Mouse (Mus musculus) urinary bladder, postnatal 4 days (tissue): ENCODE measurements at regions not wholly inside any gene's neighbourhood (a gene's known extent, or its start where the extent isn't known, plus 50 kb on each side); places are given as distances from the start of the nearest gene placed in this dataset.

Source experiments
- DNase-seq, 2 experiments: peaks; one replicate each; pipeline ENCODE4 v3.0.0; 2021 to 2022; ENCODE audit warnings: low spot score in 2 of 2

DNA sequence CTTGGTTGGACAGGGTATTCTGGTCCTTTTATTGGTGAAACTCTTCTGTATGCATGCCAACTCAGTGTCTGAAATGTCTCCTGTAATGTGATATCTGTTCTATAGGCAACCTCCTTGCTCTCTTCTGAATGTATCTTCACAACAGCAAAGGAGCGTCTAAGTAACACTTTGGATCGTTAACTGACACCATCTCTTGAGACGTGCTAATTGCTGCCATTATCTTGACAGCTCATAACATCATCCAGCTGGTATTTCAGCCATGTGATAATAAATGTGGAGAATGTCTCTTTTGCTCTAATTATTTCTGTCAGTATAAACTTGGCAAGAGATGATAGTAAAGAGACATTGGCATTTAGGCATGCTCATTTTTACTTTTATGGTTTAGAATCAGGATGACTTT is 68.8 kb upstream of the Col8a1 start:
- no peak for DNase-seq

DNA sequence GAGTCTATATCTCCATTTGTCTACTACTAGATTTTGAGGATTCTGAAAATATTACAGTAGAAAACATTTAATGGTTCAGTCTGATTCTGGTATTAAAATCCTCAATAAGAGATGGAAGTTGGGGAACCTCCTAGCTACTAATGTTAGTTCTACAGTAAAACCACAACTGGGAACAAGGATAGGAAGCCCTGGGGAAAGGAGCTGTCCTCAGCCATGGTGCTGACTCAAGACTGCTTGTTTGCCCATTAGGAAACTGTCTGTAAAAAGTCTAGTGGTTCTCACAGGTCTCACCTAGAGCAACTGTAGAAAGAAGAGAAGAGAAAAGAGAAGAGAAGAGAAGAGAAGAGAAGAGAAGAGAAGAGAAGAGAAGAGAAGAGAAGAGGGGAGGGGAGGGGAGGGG is 90.9 kb upstream of the Col8a1 start:
- DNase-seq: no peak

DNA sequence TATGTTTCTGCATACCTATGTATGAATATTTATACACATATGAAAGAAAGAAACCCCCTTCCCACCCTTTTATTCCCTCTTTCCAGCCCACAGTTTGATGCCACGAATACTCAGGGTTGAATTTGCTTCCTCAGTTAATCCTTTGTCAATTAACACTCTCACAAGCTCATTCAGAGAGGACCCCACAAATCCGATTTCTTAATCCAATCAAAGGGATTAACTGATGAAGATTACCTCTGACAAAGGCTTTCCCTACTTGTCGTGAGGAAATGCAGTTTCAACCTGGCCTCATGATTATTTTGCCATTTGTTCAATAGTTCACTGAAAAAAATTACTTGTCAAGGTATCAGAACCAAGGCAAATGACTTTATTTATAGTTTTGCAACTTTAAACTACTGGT is 91.8 kb upstream of the Col8a1 start:
- DNase-seq: no peak

DNA sequence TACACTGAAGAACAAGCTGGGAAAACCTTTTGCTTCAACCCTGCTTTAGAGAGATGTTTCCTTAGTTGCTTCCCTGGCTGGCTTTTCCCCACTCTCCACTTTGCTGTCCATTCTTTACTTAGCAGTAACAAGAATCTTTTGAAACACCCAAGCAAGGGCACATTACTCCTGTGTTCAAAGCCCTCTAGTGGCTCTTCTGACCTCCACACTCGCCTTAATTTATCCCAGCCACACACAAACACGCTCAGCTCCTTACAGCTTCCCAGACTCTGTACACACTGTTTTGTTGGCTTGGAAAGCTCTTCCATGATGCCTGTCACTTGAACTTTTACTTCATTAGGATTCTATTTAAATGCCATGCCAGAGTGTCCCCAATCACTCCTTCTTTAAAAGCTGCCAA is 97.3 kb upstream of the Col8a1 start:
- DNase-seq: no peak

DNA sequence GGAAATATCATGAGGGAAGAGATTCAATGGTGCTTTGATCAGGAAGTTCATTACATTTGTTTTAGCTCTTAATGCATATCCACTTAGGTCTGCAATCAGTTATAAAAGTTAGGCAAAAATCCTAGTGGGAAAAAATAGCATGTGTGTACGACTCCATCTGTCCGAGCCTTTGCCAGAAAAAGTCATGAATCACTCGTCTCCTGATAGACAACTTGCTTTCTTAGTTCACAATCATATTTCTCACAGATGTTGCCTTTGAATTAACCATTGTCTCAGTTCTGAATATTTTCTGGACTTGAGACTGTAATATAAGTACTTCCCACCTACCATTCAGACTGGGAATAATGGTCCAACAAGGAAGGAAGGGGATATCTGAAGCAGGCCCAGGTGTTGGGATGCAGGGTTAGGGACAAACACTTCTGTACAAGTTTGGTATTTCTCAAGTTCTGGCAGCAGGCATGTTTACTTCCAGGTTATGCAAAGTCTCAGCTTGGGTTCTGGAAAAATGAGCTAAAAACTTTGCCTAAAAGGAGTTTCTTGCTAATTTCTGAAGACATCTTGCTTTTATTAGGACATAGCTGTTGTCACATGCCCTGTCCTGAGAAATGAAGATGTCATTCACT is 98.4 kb upstream of the Col8a1 start:
- no peak for DNase-seq

DNA sequence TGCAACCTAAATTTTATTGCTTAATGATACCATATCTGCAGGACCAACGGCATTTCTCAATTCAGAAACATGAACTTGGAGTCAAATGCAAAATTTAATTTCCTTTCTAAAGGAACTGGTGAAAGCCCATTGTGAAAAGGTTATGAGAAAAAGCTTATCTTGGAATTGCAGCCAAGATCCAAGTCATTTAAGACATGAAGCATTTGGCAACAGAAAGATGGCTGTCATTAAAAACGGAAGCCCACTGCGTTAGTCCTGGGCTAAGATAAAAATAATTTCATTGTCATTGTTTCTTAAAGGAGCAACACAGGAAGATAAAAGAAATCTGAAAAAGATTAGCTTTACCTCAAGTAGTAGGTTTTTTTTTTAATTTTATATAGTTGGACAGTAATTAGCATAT is 99.2 kb upstream of the Col8a1 start:
- DNase-seq: no peak

DNA sequence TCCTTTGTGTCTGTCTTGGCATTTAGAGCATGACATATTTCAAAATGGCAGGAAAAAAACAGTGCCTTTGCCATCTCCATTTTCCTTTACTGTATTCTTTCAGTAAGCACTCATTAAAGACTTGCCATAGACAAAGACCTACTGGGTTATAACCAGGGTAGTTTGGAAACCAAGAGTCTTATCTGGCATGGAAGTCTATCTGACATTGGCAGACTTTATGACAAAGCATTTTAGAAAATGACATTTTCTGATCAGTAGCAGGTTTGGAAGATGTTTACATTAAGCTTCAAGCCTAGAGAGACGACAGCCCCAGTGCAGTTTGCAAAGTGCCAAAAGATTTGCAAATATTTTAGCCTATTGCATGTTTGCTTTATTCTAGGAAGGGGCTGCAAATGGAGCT is 102.5 kb upstream of the Col8a1 start:
- DNase-seq: no peak

DNA sequence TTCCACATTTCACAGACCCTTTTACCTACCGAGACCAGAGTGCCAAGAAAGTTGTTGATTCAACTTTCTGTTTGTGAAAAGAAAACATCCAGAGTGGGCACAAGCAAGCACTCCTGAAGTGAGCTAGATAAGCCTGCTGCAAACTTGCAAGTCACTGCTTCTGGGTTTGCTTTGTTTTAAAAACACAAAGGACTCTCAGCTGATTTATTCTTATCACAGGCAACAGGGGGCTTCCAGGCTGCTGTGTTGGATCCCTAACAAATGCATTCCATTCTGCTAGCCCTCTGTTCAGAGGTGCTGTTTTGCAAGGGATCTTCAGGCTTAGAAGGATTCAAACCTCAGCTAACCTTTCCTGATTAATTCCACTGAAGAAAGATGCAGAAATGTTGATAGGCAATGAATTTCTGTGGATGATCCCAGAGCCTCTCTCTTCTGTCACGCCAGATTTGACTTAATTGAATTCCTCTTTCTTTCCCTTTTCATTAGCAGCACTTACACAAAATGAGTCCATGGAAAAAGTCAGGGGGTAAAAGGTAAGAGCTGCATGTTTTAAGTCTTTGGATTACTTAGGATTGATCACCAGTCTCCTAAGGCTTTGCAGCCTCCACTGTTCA is 103.7 kb upstream of the Col8a1 start:
- no peak for DNase-seq

DNA sequence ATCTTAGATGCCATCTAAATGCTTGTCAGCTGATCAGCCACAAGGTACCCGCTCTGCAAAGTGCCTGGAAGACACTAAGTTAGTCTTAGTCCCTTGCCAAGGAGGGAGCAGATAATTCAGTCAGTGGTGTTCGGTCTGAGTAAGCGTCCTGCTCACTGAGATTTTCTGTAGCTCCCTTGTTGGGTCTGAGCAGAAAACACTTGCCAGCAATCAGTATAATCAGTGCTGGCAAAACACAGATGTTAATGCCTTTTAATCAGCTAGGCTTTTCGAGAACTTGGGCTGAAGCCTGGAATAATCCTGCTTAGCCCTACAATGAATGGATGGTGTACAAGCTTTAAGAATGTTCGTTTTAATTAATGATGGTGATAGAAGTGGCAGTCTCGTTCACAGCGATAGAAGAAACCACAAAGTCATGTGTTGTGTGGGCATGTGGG is 104.2 kb upstream of the Col8a1 start:
- DNase-seq: no peak

DNA sequence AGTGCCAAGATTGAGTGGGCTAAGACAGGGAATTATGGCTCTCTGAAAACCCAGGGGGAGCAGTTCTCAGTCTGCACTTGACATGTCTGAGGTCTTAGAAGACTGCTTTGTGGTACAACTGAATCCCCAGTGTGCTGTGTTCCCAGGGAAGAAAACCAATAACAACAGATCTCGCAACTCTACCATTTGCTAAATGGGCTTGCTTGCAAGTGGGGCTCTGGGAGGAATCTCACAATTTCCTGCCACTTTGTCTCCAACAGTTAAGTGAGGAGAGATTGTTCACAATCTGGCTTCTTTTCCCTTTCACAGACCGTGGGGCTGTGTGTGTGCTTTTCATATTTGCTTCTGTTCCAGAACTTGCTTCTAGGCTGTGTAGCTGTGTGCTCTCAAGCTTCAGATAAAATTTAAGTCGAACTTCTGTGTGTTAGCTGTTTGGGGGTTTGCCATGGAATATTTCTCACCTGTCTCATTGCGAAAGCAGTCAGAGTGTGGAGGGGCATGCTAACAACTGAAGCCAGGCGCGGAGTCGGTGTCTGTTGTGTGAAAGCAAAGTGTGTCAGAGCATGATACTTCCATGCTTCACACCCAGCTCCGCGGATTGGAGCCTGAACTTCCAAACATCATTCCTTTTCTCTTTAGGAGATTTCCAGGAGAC is 108.8 kb upstream of the Col8a1 start:
- DNase-seq: no peak

DNA sequence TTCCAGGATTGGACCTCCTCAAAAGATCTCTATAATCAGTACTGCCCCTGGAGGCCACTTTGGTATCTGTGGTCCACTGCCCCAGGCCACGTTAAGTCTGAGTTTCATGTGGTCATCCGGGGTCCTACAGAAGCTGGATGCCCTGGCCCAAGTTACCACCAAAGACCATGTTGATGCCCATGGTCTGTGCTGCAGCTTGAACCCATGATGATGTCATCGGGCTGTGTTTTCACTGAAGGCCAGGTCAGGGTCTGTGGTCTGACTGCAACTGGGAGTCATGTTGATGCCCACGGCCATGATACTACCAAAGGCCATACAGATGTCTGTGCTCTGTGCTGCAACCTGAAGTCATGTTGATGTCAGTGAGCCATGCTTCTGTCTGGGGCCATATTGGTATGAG is 122.3 kb upstream of the Col8a1 start:
- DNase-seq: no peak

DNA sequence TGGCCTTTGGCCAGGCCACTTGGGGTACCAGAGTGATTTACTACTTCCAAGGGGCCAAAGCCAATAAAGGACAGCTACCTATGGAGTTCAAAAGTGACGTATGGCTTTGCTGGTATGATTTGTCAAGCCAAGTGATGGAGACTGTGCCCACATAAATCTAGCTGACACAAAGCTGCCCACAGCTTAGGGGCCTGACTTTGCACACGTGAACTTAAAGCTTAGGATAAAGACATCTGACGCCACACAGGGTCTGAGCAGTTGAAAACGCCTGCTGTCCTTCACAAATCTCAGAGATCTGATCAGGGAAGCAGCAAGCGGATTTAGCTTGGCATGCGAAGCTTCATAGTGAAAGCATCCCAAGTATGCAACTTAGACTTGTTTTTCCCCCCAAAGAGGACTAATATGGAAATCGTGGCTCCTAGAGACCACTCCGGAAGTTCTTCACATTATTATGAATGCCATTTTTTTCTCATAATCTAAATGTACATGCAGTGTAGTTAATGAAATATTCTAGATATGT is 127.1 kb upstream of the Col8a1 start:
- DNase-seq: no peak

DNA sequence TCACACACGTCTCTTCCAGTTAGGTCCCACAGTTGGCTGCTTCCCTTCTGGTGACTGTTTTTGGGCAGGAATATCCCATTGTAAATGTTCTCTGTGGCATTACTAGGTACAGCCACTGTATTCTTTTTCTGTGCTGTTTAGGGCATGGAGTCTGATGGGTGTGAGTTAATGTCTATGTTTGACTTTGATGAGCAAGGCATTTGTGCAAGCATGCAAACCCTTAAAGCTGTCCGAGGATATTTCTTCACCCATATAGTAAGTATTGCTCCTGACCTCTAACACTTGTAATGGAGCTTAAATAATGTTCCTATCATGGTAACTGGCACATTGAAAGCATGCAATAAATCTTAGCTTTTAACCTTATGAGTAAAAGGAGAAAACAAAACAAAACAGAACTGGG is 133.6 kb upstream of the Col8a1 start:
- no peak for DNase-seq

DNA sequence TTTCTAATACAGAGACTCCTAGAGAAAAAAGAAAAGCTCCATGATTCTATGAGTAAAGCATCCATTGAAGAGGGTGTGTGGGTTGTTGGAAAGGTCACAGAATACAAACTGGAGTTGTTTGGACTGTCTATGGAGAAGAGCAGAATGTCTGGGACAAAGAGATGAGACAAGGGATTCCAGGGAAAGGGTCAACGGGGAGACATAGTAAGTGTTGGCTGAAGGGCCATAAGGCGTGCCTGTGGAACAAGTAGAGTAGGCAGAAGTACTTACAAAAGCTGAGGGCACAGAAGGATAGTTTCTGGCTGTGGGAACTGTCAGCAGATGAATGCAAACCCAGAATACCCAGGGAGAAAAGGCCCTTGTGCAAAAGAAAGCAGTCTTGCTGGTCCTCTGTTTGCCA is 134.0 kb upstream of the Col8a1 start:
- no peak for DNase-seq

DNA sequence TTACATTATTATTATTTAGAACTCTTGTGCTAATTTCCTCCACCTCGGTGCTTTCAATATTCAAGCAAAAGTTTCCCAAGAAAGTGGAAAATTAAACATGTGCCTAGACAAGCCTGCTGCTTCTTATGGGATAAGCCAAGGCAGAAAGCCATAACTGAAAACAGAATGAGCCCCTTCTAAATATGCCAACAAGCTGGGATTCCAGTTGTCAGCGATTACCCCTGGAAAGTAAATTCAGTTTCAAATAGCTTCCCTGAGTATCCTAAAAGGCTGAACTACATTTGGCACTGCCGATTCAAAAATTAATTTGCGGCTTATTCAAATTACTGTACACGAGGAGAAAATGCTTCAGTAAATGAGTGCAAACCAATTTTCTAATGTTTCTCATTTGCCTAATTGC is 135.6 kb upstream of the Col8a1 start:
- no peak for DNase-seq

DNA sequence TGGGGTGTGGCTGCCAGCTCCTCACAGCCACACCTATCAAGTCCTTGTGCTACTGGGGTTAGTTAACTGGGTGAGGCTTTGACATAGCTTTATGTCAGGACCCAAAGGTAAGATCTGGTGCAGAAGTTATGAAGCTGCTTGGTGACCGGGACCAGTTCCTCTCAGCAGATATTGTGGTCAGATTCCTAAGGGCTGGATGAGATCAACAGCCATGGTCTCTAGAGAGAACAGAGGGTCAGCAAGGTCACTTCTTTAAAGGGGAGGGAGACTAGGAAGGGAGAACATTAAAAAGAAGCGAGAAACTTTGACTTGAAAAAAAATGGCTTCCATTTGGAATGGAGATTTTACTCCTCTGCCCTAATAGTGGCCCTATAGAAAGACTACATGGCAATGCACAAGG is 138.6 kb upstream of the Col8a1 start:
- DNase-seq: no peak

DNA sequence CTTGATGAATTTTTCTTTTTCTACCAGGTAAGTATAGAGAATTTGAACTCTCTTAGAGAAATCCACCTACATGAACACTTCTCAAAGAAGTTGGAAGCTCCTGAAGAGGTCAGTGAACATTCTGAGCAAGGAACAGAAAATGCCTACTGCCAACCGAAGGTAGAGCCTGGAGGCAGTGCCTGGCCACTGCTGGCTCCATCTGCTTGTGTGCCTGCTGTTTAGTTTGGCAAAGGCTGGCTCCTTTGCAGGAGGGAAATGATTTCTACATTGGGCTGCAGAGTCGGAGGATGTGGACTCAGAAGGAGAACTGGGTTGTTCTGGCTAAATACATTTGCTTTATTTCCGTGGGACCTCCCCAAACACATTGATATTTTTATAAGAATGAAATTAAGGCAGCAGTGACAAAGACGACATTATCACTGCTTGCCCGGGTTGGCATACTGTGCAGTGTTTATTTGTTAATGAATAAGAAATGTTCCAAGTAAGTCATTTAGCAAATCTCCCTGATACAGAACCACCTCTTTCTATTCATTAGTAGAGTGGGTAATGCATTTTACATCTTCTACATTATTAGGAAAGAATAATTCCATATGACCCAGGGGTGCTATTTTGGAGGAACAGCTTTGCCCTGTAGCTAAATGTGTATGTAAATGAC is 139.3 kb upstream of the Col8a1 start:
- DNase-seq: no peak

DNA sequence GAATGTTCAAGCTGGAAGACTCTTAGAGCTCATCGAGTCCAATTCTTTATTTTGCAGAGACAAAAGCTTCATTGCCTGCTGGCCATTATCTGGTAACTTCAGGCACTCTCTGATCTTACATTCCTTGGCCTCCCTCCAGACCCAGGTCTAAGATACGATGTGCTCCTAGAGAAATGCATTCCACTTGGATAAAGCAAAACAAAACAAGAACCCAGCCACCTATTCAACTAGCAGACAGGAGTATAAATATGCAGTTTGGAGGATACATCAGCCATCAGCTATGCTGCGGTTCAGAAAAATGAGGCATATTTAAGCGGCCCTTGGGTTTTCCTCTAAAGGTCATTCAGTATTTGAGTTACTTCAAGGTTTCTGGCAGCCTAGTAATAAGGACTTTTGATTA is 146.5 kb upstream of the Col8a1 start:
- no peak for DNase-seq

DNA sequence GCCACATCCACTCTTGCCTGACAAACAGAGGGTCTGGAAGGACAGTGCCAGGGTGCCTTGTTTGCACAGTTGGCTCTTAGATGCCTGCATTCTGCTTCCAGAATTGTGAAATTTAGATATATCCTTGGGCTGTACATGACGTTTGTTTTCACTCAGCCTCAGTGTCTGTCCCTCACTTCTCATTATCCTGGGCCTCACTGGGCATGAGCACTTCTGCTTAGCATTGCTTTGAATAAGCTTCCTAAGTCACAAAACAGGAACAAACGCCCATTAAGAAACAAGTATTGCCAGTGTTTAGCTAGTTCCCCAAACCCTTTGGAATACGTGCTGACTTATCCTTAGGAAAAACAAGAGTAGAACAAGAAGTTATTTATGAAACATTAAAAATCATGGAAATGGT is 148.0 kb upstream of the Col8a1 start:
- no peak for DNase-seq

DNA sequence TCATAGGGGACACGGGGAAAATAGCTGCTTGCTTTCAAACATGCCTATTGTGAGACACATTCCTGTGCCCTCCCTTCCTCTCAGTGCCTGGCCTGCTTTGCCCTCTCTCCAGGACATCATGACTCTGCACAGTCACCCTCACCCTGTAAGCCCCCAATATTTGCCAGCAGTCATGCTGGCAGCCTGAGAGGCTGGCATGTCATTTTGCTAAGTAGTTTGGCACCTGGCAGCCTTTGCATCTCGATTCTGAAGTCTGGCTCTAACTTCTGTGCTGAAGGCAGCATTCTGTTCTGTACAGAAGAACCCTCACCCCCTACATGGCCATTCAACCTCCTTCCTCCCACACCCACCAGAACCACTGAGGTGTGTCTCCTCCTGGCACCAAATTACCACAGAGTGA is 157.5 kb upstream of the Col8a1 start:
- no peak for DNase-seq

DNA sequence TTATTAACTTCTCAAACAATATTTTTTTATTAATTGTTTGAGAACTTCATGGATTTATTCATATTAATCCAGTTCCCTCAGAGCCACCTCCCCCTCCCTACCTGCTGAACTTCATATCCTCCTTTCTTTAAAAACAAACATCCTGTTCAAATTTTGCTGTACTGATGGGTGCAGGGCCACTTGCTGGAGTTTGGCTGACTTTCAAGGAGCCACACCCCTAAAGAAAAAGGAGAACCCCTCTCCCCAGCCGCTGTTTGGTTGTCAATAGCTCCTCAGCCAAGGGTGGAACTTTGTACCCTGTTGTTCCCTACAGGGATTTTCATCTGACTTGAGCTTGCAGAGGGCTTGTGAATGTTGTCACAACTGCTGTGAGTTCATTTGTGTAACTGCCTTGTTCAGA is 160.0 kb upstream of the Col8a1 start:
- no peak for DNase-seq

DNA sequence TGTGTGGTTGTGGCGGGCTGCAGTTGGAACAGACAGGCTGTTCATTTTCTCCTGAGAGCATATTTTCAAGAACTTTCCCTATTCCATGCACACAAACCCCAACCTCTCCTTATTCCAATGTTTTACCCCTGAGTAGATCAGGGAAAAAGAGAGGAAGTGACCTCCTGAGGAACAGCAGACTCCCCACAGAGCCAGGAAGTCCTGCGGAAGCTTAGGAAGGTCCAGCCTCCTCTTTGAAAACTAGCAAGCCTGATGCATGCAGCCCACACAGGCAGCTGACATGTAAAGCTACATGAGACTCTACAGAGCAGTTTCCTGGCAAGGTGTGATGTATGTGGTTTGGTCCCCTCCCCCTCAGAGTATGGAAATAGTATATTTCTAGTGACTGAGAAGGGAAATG is 160.9 kb upstream of the Col8a1 start:
- DNase-seq: no peak
